Mouse (Mus musculus) kidney, postnatal 10 days (tissue): ENCODE measurements around the gene Mcmbp.
"Not testable (repeated sequence)": the region's sequence is repeated elsewhere in the genome, so short reads cannot be mapped to it uniquely, and the experiment has no call there.

Experiments used
- DNase-seq: peaks from one replicate; pipeline ENCODE4 v3.0.0; 2021; ENCODE audit warnings: mixed read lengths

Mcmbp gene

DNA sequence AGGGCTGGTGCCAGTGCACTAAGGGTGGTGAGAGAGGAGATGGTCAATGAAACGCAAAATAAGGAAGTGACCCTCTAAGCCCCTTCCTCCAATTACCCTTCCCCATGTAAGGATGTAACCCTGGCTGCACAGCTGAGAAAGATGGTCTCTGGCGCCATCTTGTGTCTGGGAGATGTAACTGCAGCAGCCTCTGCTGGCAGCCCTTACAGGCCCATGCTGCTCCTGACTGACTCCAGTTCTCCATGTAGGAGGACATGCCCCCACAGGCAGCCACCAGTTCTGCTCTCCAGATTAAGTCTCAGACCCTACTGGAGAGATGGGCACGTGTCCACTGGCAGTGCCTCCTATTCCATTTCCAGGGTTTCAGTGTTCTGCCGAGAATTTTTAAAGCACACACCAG lies 34.6 kb downstream of the Mcmbp start:
- DNase-seq: peak; percentile 78

DNA sequence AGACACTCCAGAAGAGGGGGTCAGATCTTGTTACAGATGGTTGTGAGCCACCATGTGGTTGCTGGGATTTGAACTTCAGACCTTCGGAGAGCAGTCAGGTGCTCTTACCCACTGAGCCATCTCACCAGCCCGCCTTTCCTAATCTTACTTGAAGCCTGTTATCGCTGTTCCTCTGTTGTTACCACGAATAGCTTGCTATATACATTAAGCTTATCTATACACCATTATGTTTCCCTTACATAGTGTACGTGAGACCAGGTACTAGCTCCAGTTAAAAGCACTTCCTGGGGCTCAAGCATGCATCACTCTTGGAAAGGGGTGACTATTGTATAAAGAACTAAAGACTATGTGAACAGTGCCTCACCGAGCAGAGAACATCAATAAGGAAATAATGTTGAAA lies 40.3 kb downstream of the Mcmbp start:
- not testable (repeated sequence) for DNase-seq

DNA sequence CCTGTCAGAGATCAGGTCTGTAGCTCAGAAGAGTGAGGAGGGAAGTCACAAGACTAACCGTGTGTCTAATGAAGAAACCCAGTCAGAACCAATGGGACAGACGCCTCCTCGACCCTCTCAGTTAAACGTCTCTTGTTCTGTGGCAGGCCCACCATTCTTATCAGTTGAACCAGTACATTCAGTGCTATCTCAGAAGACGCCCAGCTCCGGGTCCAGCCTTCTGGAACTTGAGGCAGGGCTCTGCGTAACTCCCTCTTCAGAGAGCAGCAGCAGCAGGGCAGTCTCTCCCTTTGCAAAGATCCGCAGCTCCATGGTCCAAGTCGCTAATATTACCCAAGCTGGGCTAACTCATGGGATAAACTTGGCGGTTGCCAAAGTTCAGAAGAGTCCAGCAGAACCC lies 45.4 kb downstream of the Mcmbp start:
- no peak for DNase-seq

GRCm38 (mm10) chr7:128692163-128692562 lies 48.1 kb downstream of the Mcmbp start:
- no peak for DNase-seq

DNA sequence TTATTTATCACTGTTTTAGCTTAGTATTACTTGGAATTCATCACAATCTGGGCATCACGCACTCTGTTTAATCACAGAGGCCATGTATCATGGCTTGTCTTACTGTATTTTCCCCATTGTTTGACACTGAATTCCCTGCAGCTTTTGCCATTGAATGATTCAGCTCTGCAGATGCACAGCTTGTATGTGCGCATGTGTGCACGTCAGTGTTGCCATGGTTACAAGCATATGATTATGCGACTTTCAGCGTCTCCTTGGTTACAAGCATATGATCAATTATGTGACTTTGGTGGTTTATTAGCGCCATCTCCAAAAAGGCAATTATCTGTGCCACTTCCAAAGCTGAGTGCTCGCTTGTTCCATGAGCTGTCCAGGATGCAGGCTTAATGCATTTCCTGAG lies 49.5 kb downstream of the Mcmbp start:
- DNase-seq: no peak

DNA sequence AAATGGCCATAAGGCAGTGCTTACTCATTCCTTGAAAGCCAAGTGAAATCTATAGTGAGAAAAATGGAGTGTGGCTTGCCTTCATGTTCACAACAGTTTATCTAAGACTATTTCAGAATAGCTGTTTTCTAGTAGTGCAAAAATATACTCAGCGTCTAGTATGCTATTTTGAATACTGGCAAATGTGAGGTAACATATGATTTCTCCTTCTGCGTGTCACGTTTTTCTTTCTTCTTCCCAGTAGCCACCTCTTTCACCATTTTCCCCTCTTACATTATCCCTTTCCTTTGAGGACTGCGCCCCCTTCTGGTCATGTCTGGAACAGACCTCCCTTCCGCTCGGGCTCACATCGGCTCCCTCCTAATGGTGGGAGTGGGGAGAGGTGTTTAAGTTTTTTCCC lies 50.2 kb downstream of the Mcmbp start:
- peak; percentile 91 for DNase-seq

DNA sequence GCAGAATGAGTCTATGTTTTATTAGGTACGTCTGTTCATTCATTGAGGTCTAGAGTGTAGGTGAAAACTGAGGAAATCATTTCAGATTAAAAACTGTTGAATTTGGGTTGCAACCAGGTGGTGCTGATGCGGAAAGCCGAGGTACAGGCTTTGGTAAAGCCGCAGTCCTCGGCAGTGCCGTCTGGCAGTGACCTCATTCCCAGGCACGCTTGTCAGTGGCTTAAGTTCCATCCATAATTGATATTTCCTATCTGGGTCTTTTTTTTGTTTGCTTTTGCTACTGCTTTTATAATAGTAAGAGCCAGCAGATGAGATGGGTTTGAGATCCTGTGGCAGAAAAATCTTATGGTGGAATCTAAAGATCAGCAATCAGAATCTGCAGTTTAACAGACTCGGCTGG lies 50.9 kb downstream of the Mcmbp start:
- no peak for DNase-seq

DNA sequence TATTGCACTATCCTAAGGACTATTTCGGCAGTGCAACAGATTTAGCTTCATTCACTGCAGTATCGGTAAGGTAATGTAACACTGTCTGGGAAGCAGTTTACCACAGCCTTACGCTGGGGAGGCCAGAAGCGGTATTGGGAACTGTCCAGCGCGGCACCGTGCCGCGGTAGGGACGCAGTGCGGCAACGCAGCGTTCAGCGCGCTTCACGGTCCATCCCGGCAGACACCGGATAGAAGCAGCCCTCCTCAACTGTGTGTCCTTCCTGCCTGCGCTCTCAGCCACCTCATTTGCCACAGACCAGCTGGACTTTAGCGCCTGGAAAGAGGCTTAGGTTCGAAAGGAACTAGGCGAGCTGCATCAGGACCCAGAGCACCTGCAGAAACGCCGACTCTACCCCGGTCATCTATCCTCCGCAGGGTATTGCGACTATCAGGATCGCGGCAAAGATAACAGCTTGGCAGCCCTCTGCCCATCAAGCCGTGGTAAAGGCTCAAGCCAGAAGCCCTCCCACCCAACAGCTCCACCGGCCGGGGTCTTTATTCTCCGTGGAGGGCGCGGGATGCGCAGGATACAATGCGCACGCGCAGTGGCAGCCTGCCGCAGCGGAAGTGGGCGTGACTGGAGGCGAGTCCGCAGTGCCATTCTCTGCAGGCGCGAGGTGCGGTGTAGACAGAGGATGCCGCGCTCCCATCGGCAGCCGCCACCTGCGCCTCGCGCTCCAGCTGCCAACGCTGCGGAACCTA lies 52.3 kb downstream of the Mcmbp start:
- DNase-seq: peak; percentile 77

DNA sequence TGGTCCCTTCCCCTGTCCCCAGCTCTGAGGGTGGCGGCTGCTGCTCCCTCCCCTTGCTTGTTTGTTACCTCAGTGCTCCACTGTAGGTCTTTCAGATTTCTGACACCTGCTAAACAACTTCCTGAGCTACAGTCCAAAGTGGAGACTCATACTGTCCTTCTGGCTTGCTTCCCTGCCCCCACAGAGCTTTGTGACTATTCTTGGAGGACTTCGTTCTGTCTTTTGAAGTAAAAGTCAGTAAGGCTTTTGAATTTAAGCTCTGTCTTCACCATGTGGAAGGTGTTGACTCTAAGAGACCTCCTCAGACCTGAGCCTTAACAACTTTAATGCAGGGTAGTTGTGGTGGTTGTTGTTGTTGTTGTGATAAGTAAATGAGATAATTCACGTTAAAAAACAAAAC lies 61.7 kb downstream of the Mcmbp start:
- no peak for DNase-seq

- DNase-seq: no peak
Observed at GRCm38 (mm10) chr7:128672408-128673010, 67.8 kb downstream of the Mcmbp start.

DNA sequence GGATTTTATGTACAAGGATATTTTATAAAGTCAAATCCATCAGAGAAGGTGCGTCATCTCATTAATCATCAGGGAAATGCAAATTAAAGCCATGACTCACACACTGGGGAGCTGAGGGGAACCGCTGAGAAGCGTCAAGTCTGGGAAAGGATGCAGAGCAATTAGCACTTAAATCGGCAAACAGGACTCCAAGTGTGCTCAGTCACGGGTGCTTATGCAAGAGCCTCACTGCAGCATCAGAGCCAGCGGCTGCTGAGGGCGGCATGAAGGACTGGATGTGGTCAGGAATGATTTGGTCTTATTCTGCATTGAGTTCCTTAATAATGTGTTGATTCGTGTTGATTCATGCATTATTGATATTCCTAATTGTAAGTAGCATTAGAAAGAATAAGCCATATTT lies 68.3 kb downstream of the Mcmbp start:
- no peak for DNase-seq

- no peak for DNase-seq
Observed at GRCm38 (mm10) chr7:128668831-128669230, 71.5 kb downstream of the Mcmbp start.

DNA sequence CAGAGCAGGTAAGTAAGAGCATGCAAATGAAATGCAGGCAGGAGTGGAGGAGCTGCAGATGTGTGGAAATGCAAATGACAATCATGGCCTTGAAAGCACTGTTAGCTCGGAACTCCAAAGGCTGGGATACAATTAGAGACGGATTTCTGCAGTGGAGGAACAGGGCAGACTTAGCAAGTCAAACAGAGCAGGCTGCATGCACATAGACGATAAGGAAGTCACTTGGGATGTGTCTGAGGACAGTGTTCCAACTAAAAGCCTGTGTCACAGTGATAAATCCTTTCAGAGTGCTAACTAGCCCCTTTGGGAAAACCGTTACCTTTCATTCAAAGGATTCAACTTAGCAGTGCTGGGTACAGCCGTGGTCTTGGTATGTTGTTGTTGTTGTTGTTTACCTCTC lies 72.5 kb downstream of the Mcmbp start:
- DNase-seq: no peak

DNA sequence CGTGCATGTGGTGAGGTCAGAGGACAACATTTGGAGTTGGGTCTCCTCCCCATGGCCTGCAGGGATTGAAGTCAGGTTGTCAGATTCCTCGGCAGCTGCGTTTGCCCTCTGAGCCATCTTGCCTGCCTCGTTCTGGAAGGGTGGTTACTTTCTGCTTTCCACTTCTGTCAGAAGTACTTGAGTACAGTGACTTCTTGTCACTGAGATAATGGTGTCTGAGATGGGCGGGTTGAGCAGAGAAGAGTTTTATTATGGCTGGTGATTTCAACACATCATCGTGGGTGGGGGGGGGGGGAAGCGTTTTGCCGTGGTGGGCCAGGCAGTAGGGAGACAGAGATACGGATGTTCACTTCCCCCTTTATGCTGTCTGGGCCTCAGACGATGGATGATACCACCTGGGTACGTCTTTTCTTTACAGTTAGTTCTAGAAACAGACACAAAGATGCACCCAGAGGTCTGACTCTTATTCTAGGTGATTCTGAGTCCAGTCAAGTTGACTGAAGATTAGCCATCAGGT lies 75.4 kb downstream of the Mcmbp start:
- no peak for DNase-seq

DNA sequence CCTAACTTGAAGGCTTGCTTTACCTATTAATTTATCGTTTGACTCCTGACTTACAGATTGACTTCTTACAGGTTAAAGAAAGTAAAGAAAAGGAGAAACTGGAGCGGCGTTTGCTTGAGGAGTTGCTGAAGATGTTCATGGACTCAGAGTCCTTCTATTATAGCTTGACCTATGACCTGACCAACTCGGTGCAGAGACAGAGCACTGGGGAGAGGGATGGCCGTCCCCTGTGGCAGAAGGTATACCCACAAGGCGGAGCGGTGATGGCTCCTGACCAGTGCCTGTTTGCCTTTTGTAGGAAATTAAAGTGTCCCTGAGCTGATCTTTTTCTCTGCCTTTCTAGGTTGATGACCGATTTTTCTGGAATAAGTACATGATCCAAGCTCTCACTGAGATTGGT lies 76.4 kb downstream of the Mcmbp start:
- no peak for DNase-seq

- DNase-seq: no peak
Observed at GRCm38 (mm10) chr7:128656970-128657369, 83.3 kb downstream of the Mcmbp start.
